Mouse (Mus musculus) testis, adult 2 months (tissue): ENCODE measurements around the gene Yipf2. TPM values are rescaled to one million over a fixed set of nuclear protein-coding genes. Genes with fewer than 3 reads are reported as not detected.

Experiments used
- H3K27ac ChIP-seq: fragments of 200-500 bp; 2 replicates; pipeline ENCODE4 v1.5.1; 2012; ENCODE audit warnings: low read depth, low read length; ENCODE audit not compliant: control insufficient read depth, insufficient read depth
- H3K27me3 ChIP-seq: fragments of 200-500 bp; 2 replicates; pipeline ENCODE4 v1.6.1; 2012; ENCODE audit warnings: mild to moderate bottlenecking, low read length, moderate library complexity; ENCODE audit not compliant: control insufficient read depth, insufficient read depth
- H3K36me3 ChIP-seq: fragments of 200-500 bp; 2 replicates; pipeline ENCODE4 v1.6.1; 2012; ENCODE audit warnings: mild to moderate bottlenecking, low read length; ENCODE audit not compliant: control insufficient read depth, insufficient read depth
- H3K4me1 ChIP-seq: fragments of 200-500 bp; 2 replicates; pipeline ENCODE4 v1.6.1; 2012; ENCODE audit warnings: low read length; ENCODE audit not compliant: control insufficient read depth, insufficient read depth
- H3K4me3 ChIP-seq: fragments of 200-500 bp; 2 replicates; pipeline ENCODE4 v1.5.1; 2012; ENCODE audit warnings: low read depth, mild to moderate bottlenecking, low read length, moderate library complexity, mixed read lengths; ENCODE audit not compliant: control insufficient read depth
- CTCF ChIP-seq: fragments of 200-500 bp; IDR thresholded peaks from 2 replicates; pipeline ENCODE4 v1.5.1; 2012; ENCODE audit warnings: low read depth, mild to moderate bottlenecking, inconsistent platforms, low read length, moderate library complexity; ENCODE audit not compliant: control insufficient read depth, insufficient read depth, insufficient replicate concordance
- POLR2A ChIP-seq: fragments of 200-500 bp; IDR thresholded peaks from 2 replicates; pipeline ENCODE4 v1.6.1; 2012; ENCODE audit warnings: low read depth, mild to moderate bottlenecking, inconsistent platforms, low read length, moderate library complexity; ENCODE audit not compliant: control insufficient read depth
- polyA plus RNA-seq: library from polyadenylated mRNA; depleted of rRNA; stranded (reverse); fragments of >200 nt; gene quantifications from 2 replicates; pipeline ENCODE4 v1.2.3, GENCODE M21; 2012

Gene Yipf2
- polyA plus RNA-seq, 1 experiment = 35.6 TPM

DNA sequence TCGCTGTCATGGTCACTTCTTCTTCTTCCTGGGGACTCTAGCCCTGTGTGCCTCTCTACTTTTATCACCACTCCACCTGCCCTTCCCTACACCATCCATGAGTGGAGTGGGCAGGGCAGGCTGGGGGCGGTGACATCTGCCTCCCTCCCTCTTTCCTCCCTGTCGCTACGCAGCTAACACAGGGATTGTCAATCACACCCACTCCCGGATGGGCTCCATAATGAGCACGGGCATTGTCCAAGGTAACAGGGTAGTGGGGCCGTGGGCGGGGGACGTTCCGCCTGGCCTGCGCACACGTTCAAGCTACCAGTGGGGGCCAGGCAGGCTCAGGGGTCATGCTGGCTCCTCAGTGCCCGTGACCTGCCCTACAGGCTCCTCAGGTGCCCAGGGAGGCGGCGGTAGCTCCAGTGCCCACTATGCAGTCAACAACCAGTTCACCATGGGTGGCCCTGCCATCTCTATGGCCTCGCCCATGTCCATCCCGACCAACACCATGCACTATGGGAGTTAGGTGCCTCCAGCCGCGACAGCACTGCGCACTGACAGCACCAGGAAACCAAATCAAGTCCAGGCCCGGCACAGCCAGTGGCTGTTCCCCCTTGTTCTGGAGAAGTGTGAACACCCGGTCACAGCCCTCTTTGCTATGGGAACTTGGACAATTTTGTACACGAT is 4.8 kb downstream of the Yipf2 start:
- no peak overlapping the region for H3K27ac ChIP-seq
- no peaks in the 10 kb centered on the region for H3K27me3 ChIP-seq
- TF ChIP-seq POLR2A = no peak
- TF ChIP-seq CTCF = no peak
- peaks cover 6% of the 10 kb centered on the region for H3K4me1 ChIP-seq
- peaks cover 4% of the 10 kb centered on the region for H3K36me3 ChIP-seq
- no peak overlapping the region for H3K4me3 ChIP-seq

DNA sequence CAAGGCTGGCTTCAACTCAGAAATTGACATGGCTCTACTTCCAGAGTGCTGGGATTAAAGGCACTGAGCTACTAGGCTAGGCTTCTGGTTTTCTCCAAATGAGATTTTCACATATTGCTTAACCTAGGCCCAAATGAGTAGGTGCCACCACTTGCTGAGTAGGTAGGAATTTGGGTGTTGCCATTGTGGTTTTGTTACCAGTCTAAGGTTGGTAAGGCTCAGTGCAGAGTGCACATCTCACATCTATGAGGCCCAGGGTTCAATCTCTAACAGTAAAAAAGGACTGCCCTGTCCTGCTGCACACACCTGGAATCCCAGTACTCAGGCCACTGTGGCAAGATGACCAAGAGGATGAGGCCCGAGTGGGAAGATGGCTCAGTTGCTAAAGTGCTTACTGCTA is 7.2 kb downstream of the Yipf2 start:
- H3K27me3 ChIP-seq = no peaks in the 10 kb centered on the region
- H3K4me3 ChIP-seq = no peak overlapping the region
- no peak overlapping the region for H3K27ac ChIP-seq
- TF ChIP-seq POLR2A (no peak), CTCF (no peak)
- no peaks in the 10 kb centered on the region for H3K4me1 ChIP-seq
- peaks cover 4% of the 10 kb centered on the region for H3K36me3 ChIP-seq

DNA sequence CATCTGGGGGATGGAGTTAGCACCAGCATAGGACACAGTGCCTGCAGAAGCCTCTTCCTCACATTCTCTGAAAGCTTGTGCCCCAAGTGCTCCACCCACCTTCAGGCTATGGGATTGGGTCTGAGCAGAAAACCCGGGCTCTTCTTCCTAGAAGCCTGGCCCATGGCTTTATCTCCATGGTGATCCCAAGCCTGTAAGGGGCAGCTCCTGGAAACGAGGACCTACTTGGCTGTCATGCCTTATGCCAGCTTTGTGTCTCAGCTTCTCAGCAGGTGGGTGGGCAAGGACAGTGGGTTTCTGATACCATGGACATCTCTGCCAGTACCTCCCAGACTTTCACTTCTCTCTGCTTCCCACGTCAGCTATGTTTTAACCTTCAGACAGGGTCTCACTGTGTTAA is 14.4 kb downstream of the Yipf2 start:
- H3K27ac ChIP-seq = no peak overlapping the region
- no peaks in the 10 kb centered on the region; the same call in 1 of the 2 replicates for H3K4me1 ChIP-seq
- no peaks in the 10 kb centered on the region for H3K27me3 ChIP-seq
- no peaks in the 10 kb centered on the region; the same call in 1 of the 2 replicates for H3K36me3 ChIP-seq
- TF ChIP-seq CTCF (no peak), POLR2A (no peak)
- H3K4me3 ChIP-seq = no peak overlapping the region

DNA sequence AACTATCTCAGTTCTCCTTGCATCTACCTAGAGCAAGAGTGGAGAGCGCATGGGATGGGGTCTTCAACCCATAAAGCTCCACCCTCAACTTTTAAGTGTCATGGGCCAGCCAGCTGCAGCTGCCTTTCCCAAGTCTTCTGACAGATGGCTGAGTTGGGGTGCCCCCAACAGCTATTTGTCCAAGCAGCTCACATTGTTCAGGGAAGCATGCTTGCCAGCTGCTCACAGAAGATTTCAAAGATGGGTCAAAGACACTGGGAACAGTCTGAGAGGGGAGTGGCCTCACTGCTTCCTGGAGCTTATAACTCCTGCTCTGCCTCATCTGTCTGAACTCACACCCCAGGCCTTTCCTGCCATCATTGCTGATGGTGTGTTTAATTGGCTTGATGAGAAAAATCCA is 16.3 kb downstream of the Yipf2 start:
- no peaks in the 10 kb centered on the region; the same call in 1 of the 2 replicates for H3K36me3 ChIP-seq
- TF ChIP-seq POLR2A = no peak
- no peak for TF ChIP-seq CTCF
- no peaks in the 10 kb centered on the region; the same call in 1 of the 2 replicates for H3K4me1 ChIP-seq
- no peak overlapping the region for H3K27ac ChIP-seq
- no peaks in the 10 kb centered on the region for H3K27me3 ChIP-seq
- no peak overlapping the region for H3K4me3 ChIP-seq

DNA sequence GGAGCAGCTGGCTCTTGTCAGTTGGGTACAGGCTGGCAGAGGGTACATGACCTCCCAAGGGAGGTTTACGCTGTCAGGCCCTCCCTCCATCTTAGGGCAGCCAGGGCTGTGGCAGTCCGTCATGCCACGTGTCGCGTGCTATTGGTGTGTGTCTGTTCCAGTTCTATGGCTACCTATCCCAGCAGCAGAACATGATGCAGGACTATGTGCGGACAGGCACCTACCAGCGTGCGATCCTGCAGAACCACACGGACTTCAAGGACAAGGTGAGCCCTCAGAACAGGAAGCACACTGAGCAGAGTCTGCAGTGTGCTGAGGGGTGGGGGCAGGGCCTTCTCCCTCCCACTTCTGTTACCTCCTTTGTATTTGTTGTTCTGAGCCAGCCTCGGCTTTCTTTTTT is 17.4 kb downstream of the Yipf2 start:
- Histone ChIP-seq H3K4me3 (no peak overlapping the region), H3K36me3 (no peaks in the 10 kb centered on the region; the same call in 1 of the 2 replicates), H3K4me1 (no peaks in the 10 kb centered on the region; the same call in 1 of the 2 replicates), H3K27ac (no peak overlapping the region), H3K27me3 (no peaks in the 10 kb centered on the region)
- TF ChIP-seq CTCF = no peak
- no peak for TF ChIP-seq POLR2A

DNA sequence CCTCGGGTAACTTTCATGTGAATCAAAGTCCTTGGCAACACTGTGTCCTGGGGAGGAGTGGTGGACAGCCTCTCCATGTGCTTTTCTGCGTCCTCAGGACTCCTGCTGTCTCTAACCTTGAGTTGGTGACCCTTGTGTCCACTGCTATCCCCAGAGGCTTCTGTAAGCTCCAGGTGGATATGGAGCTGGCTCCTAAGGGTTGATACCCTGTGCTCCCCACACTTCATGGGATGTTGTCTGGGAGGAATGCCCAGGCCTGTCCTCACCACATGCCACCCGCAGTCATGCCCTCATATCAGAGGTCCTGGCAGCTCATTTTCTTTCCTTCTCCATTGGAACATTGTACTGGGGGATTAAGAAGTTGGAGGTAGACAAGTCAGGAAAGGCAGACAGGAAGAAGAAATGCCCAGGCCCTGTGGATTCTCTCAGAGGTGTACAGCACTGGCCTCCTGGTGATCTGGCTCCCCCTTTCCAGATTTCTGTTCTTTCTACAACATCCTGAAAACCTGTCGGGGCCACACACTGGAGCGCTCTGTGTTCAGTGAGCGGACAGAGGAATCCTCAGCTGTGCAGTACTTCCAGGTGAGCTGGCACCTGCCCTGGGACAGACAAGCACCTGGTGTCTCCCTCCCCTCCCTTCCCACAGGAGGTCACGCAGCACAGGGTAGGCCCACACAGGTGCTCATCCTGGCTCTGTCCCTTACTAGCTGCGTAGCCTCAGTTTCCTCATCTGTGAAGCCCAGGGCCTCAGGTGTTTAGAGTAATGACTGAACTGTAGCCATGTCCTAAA is 18.4 kb downstream of the Yipf2 start:
- Histone ChIP-seq H3K27me3 (no peaks in the 10 kb centered on the region), H3K27ac (no peak overlapping the region), H3K4me3 (no peak overlapping the region), H3K36me3 (no peaks in the 10 kb centered on the region; the same call in 1 of the 2 replicates), H3K4me1 (no peaks in the 10 kb centered on the region; the same call in 1 of the 2 replicates)
- TF ChIP-seq POLR2A (no peak), CTCF (no peak)

DNA sequence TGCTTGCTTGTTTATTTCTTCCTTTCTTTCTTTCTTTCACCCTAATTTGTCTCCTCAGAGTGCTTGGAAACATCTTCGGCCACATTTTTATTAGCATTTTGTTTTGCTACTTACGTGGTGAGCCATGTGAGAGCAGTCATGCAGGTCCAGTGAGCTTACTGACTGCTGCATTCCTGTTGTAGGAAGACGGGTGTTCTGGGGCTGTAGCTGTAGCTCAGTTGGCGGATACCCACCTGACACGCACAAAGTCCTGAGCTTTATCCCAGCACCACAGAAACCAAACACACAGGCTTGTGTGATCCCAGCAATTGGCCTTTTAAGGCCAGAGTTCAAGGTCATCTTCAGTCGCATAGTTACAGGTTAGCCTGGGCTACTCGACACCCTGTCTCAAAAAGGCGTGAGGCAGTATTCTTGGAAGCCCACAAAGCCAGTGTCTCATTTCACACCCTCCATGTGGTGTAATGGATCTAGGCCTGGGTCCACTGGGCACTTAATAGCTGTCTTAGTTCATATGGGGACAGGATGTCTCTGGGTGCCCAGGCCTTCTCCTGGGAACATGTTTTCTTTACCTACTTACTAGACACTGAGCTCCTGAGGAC is 23.9 kb downstream of the Yipf2 start:
- no peaks in the 10 kb centered on the region for H3K27me3 ChIP-seq
- no peaks in the 10 kb centered on the region for H3K36me3 ChIP-seq
- no peak overlapping the region for H3K27ac ChIP-seq
- H3K4me1 ChIP-seq = no peaks in the 10 kb centered on the region
- TF ChIP-seq POLR2A = no peak
- no peak for TF ChIP-seq CTCF
- no peak overlapping the region for H3K4me3 ChIP-seq
